Mouse (Mus musculus) CD4-positive, CD25-positive, alpha-beta regulatory T cell, adult 9 weeks (primary cell): Measurements from ENCODE around the gene Tex44. TPM values are rescaled to one million over a fixed set of nuclear protein-coding genes. Genes with fewer than 3 reads are reported as not detected.

ENCODE experiments used
- polyA plus RNA-seq: library from polyadenylated mRNA; unstranded; fragments of 100-300 nt; shearing (Covaris generic); gene quantifications from one replicate; pipeline ENCODE4 v1.2.1, GENCODE M21; 2017

The Tex44 gene
- not detected for polyA plus RNA-seq

GRCm38 (mm10) chr1:86426128-86426527, at the start of gene Tex44, which contains the start of gene Nmur1:
TSS of gene Tex44 (plus strand) at chr1:86426329.
TSS of gene Nmur1 (minus strand) at chr1:86426228.

Other genes with a start within 250 kb of the Tex44 start
- not detected for gene B3gnt7, start 123.5 kb upstream of the Tex44 start, polyA plus RNA-seq
- 462 TPM for gene Ncl, start 66.9 kb upstream of the Tex44 start, polyA plus RNA-seq
- gene Nmur1, start 101 bp upstream of the Tex44 start, polyA plus RNA-seq, result 0.45 TPM
- 1,891 TPM for gene Ptma, start 100.4 kb downstream of the Tex44 start, polyA plus RNA-seq
- 30.5 TPM for gene Pde6d, start 156.3 kb downstream of the Tex44 start, polyA plus RNA-seq
- 32.1 TPM for gene Cops7b, start 156.6 kb downstream of the Tex44 start, polyA plus RNA-seq
- gene Nppc, start 244.2 kb downstream of the Tex44 start, polyA plus RNA-seq, result not detected